Mouse (Mus musculus) cerebellum, adult 2 months (tissue): Measurements from ENCODE around the gene Lmbr1. TPM values are rescaled to one million over a fixed set of nuclear protein-coding genes. Genes with fewer than 3 reads are reported as not detected.

Source experiments
- DNase-seq, 2 experiments: peaks; one replicate each; pipeline ENCODE4 v3.0.0; 2021
- H3K27ac ChIP-seq: fragments of 200-500 bp; 2 replicates; pipeline ENCODE4 v1.5.1; 2012; ENCODE audit warnings: low read length, control low read depth, inconsistent platforms; ENCODE audit not compliant: insufficient read depth
- H3K27me3 ChIP-seq: fragments of 200-500 bp; 2 replicates; pipeline ENCODE4 v1.6.1; 2012; ENCODE audit warnings: inconsistent platforms, mild to moderate bottlenecking, low read length, moderate library complexity; ENCODE audit not compliant: control insufficient read depth, insufficient read depth
- H3K4me1 ChIP-seq: fragments of 200-500 bp; 2 replicates; pipeline ENCODE4 v1.6.1; 2011; ENCODE audit warnings: low read length; ENCODE audit not compliant: control insufficient read depth, insufficient read depth
- H3K4me3 ChIP-seq: fragments of 200-500 bp; replicated peaks from 2 replicates; pipeline ENCODE3; 2011; ENCODE audit warnings: mild to moderate bottlenecking, low read depth, low read length, control low read depth; ENCODE audit not compliant: insufficient read depth
- CTCF ChIP-seq: fragments of 200-500 bp; IDR thresholded peaks from 2 replicates; pipeline ENCODE4 v1.5.1; 2011; ENCODE audit warnings: low read depth, mild to moderate bottlenecking, control low read depth, low read length, moderate library complexity, borderline replicate concordance; ENCODE audit not compliant: insufficient read depth
- POLR2A ChIP-seq: fragments of 200-500 bp; IDR thresholded peaks from 2 replicates; pipeline ENCODE4 v1.6.1; 2011; ENCODE audit warnings: low read length, control low read depth, borderline replicate concordance; ENCODE audit not compliant: insufficient read depth
- WGBS: fragments of 180-500 bp; shearing (Covaris S2); methylation state at CpG from one replicate; pipeline ENCODE4 v1.1.7; 2018; 5-methylcytosine and 5-hydroxymethylcytosine counted together
- polyA plus RNA-seq: library from polyadenylated mRNA; depleted of rRNA; stranded (reverse); fragments of >200 nt; gene quantifications from 2 replicates; pipeline ENCODE4 v1.2.3, GENCODE M21; 2012

The Lmbr1 gene
- polyA plus RNA-seq, 1 experiment: 14.1 TPM

DNA sequence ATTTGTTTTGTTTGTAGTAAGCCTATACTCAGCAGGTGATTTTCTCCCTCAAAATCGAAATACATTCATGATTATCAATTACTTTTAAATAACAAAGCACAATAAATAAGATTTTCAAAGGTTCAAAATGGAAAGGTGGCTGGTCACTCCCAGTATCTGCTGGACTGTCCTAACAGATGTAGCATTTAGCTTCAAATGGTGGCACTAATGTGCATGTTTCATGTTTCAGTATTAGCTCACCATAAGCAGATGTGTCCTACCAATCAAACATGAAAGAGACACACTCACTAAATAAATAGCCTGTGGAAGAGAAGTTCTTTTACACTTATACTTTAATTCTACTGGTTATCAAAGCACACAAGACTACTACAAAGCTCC lies 126.7 kb downstream of the Lmbr1 start:
- H3K4me1 ChIP-seq: no peaks in the 10 kb centered on the region
- no peak overlapping the region for H3K27ac ChIP-seq
- no peak for TF ChIP-seq POLR2A
- TF ChIP-seq CTCF: no peak
- WGBS: 53% methylated on average over 1 of the region's 1 CpGs
- DNase-seq: no peak
- H3K4me3 ChIP-seq: no peak overlapping the region
- H3K27me3 ChIP-seq: no peaks in the 10 kb centered on the region

DNA sequence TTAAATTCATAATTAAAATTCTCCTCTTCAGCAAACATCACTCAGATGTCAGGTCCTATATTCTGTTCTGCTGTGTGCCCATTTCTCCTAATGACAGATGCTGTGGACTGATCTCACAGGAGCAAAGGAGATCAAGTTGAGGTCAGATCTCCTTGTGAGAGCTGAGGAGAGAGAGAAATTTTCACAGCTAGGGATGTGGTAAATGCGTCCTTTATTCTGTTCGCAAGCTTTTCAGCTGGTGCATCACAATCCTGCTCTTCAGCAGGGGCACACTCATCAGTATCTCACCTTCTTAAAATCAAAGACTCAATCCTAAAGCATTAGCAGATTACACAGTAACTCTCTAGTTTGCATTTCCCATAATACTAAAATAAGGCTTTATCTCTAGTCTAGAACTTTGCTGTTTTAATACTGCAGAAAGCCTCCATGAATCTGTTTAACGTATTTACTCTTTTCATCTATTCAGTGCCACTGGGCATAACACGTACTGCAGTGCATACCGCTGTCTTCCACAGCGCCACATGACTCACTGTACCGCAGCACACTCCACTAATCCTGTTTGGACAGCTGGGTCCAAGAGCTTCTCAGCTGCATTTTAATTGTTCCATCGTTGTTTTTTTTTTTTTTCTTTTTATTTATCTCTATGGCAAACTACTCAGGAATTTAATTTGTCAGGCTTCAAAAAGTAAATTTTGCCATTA lies 127.2 kb downstream of the Lmbr1 start:
- H3K27me3 ChIP-seq: no peaks in the 10 kb centered on the region
- H3K4me1 ChIP-seq: no peaks in the 10 kb centered on the region
- no peak overlapping the region for H3K4me3 ChIP-seq
- 43% methylated on average over 8 of the region's 8 CpGs for WGBS
- DNase-seq: no peak
- H3K27ac ChIP-seq: no peak overlapping the region
- TF ChIP-seq POLR2A: no peak
- no peak for TF ChIP-seq CTCF

DNA sequence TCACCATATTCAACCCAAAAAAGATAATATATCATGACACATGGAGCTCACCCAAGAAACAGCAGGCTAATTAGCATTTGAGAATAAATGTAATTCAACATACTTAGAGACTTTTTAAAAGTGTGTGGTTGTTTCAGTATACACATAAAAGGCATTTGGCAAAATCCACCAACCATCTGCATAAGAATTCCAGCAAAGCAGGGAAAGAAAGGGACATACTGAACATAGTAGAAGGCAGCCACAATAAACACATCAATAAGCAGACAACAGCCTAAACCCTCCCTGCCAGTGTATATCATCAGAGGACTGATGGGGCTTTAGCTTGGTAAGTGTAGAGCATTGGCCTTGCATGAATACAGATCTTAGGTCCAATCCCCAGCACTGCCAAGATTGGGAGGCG lies 133.4 kb downstream of the Lmbr1 start:
- TF ChIP-seq CTCF (no peak), POLR2A (no peak)
- H3K27me3 ChIP-seq: no peaks in the 10 kb centered on the region
- no peak for DNase-seq
- H3K4me3 ChIP-seq: no peak overlapping the region
- no peak overlapping the region for H3K27ac ChIP-seq
- WGBS: 50% methylated on average over 1 of the region's 1 CpGs
- H3K4me1 ChIP-seq: no peaks in the 10 kb centered on the region

DNA sequence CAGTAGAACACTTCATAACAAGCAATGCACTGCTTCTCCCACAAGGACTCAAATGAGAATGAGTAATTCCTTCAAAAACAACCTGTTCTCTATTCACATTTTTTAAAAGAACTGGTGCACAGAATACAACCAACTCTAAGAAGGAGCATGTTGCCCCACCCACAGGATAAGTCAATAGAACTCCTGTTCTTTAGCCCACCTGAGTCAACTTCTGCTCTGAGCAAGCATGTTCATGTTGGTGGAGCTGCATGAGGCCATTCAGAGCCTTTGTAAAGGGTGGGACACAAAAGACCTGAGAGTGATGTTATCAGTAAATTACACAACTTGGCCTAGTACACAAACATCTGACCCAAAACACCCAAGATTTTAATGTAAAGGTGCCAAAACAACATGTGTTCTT lies 139.8 kb downstream of the Lmbr1 start:
- no peak overlapping the region for H3K4me3 ChIP-seq
- no peaks in the 10 kb centered on the region for H3K4me1 ChIP-seq
- no peak overlapping the region for H3K27ac ChIP-seq
- TF ChIP-seq POLR2A: no peak
- TF ChIP-seq CTCF: no peak
- no peak for DNase-seq
- H3K27me3 ChIP-seq: no peaks in the 10 kb centered on the region

- no peak overlapping the region for H3K27ac ChIP-seq
- WGBS: 73% methylated on average over 2 of the region's 2 CpGs
- no peaks in the 10 kb centered on the region for H3K4me1 ChIP-seq
- no peak for DNase-seq
- no peak overlapping the region for H3K4me3 ChIP-seq
- TF ChIP-seq POLR2A: no peak
- no peak for TF ChIP-seq CTCF
- no peaks in the 10 kb centered on the region for H3K27me3 ChIP-seq
Observed at GRCm38 (mm10) chr5:29230481-29230880, 147.7 kb downstream of the Lmbr1 start.

- DNase-seq: no peak
- Histone ChIP-seq H3K27ac (no peak overlapping the region), H3K4me3 (no peak overlapping the region), H3K27me3 (no peaks in the 10 kb centered on the region), H3K4me1 (no peaks in the 10 kb centered on the region)
- TF ChIP-seq CTCF (no peak), POLR2A (no peak)
- 93% methylated on average over 7 of the region's 7 CpGs for WGBS
Observed at GRCm38 (mm10) chr5:29224089-29224488, 154.1 kb downstream of the Lmbr1 start.

GRCm38 (mm10) chr5:29217997-29218396 lies 160.2 kb downstream of the Lmbr1 start:
- 89% methylated on average over 3 of the region's 3 CpGs for WGBS

DNA sequence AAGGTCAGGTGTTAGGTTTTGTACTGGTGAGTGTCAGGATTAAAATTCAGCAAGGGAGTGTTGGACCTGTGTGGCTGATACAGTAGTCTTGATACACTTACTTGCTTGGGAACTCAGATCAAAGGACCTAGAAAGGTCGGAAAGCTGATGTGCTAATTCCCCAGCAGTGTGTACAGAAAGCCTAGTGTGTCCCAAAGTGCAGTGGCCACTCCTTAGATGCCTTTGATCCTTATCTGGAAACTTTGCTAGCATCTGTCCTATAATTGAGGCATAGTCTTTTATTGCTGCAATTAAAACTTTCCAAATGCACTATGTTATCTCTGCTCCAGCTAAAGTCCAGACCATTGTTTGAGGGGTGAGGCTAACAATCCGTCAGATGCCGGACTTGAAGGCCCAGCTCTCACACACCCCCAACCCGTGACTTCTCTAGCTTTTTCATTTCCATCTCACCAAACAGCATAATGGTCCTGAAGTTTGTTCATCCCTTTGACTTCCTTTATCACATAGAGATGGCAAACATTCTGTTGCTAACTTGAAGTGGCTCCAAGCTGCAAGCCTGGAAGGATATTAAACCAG lies 166.1 kb downstream of the Lmbr1 start:
- DNase-seq: no peak
- TF ChIP-seq CTCF (no peak), POLR2A (no peak)
- H3K4me1 ChIP-seq: no peaks in the 10 kb centered on the region
- no peak overlapping the region for H3K27ac ChIP-seq
- WGBS: 85% methylated on average over 4 of the region's 4 CpGs
- H3K27me3 ChIP-seq: no peaks in the 10 kb centered on the region
- no peak overlapping the region for H3K4me3 ChIP-seq

More at GRCm38 (mm10) chr5:29217997-29218396, 160.2 kb downstream of the Lmbr1 start:
- TF ChIP-seq CTCF (no peak), POLR2A (no peak)
- Histone ChIP-seq H3K4me1 (no peaks in the 10 kb centered on the region), H3K27ac (no peak overlapping the region), H3K4me3 (no peak overlapping the region), H3K27me3 (no peaks in the 10 kb centered on the region)
- no peak for DNase-seq
